Mouse (Mus musculus) heart, postnatal 14 days (tissue): ENCODE data around the gene Fam110c. TPM values are rescaled to one million over a fixed set of nuclear protein-coding genes. Genes with fewer than 3 reads are reported as not detected.
A peak's percentile ranks its signal among the peaks of the same experiment; 100 is the strongest.
"Not testable (repeated sequence)": the region's sequence is repeated elsewhere in the genome, so short reads cannot be mapped to it uniquely, and the experiment has no call there.

Source experiments
- DNase-seq, 2 experiments: peaks; one replicate each; pipeline ENCODE4 v3.0.0; 2021 to 2022
- intact Hi-C: fragments of 180-260 bp; cut with DNase I; formaldehyde crosslinking; loops from one replicate; pipeline ENCODE4 v1.15.1; 2025
- long read RNA-seq, 2 experiments: library from polyadenylated mRNA; stranded (forward); transcript quantifications; one replicate each; pipeline ENCODE4 v2.0.0; 2021
- total RNA-seq, 2 experiments: library from RNA; stranded (reverse); gene quantifications; 2 replicates each; pipeline ENCODE4 v1.2.3; 2021

Fam110c gene
- under 1 TPM; 0.15 to 0.72 TPM for total RNA-seq
- long read RNA-seq, experiment 1 = 0 reads
- long read RNA-seq, experiment 2, partial matches to known transcripts = 0 of 1 reads
- long read RNA-seq, experiment 2, other reads (novel, unspliced or antisense) = 0 of 1 reads

- intact Hi-C loops = no loop called here
- DNase-seq = peak; percentile 9 to 17
These were observed at the start of gene Fam110c for GRCm38 (mm10) chr12:31073412-31074354. TSS of gene Fam110c (plus strand) at chr12:31073861.

DNA sequence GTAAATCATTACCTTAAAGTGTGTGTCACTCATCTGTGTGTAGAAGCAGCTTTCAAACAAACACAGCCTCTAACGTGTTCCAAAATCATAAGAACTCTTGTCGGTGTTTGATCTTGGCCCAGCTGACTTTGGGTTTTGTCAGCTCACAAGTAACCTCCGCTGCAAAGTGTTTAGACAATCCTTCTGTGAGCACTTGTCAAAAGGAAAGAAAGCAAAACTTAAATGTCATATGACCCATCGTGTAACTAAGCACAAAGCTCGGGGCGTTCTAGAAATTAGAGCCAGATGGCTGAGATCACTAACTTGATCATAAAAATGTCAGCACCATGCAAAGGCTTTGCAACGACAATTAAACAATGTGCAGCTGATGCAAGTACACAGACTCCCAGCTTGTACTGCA, 47.2 kb upstream of the Fam110c start:
- intact Hi-C loops = no loop called here
- no peak for DNase-seq

GRCm38 (mm10) chr12:31052066-31052465, 21.6 kb upstream of the Fam110c start:
- intact Hi-C loops = no loop called here

DNA sequence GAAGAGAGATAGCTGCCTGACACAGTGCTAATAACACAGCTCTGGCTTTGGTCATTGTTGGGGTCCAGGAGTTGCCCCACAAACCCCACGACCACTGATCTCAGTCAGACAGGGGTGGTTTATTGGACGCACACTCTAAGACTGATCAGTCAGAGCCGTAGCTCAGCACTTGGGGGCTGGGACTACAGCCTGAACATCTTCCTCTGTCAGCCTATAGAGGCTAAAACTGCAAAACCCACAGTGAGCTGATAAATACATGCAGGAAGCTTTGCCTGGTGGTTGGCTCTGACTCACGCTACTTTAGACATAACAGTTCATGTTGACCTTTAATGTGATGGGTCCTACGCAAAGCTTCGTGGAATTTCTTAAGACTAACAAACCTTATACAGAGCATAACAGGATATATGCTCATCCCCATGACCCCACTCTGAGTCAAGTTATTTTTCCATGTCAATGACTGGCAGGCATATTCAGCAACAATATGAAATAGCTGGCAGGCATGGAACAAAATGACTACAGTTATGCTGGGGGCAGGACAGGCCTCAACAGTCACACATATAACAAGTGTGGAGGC, 17.3 kb upstream of the Fam110c start:
- intact Hi-C loops = no loop called here
- no peak for DNase-seq

More at GRCm38 (mm10) chr12:31052066-31052465, 21.6 kb upstream of the Fam110c start:
- no peak for DNase-seq

GRCm38 (mm10) chr12:31059393-31059853, 14.2 kb upstream of the Fam110c start:
- no peak for DNase-seq
- intact Hi-C loops = no loop called here

DNA sequence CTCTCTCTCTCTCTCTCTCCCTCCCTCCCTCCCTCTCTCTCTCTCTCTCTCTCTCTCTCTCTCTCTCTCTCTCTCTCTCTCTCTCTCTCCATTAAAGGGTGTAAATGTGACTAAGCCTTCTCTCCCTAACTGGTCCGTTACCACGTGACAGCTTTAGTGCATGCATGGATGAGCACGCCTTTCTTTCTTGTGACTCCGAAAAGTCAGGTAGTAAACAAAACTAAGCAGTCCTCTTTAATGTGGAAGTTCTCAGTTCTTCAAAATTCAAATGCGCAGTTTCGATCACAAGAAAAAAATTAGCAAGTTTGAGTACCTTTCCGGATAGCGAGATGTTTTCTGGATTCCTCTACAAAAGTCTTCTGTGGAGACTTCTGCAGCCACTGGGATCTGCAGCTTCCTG, 13.4 kb upstream of the Fam110c start:
- intact Hi-C loops = no loop called here
- no peak for DNase-seq

- intact Hi-C loops = no loop called here
- DNase-seq = no peak
These were observed 2.4 kb upstream of the Fam110c start for GRCm38 (mm10) chr12:31071222-31071621.

- DNase-seq, intact Hi-C loops: not testable (repeated sequence)
These were observed 710 bp downstream of the Fam110c start for GRCm38 (mm10) chr12:31074355-31074786.

DNA sequence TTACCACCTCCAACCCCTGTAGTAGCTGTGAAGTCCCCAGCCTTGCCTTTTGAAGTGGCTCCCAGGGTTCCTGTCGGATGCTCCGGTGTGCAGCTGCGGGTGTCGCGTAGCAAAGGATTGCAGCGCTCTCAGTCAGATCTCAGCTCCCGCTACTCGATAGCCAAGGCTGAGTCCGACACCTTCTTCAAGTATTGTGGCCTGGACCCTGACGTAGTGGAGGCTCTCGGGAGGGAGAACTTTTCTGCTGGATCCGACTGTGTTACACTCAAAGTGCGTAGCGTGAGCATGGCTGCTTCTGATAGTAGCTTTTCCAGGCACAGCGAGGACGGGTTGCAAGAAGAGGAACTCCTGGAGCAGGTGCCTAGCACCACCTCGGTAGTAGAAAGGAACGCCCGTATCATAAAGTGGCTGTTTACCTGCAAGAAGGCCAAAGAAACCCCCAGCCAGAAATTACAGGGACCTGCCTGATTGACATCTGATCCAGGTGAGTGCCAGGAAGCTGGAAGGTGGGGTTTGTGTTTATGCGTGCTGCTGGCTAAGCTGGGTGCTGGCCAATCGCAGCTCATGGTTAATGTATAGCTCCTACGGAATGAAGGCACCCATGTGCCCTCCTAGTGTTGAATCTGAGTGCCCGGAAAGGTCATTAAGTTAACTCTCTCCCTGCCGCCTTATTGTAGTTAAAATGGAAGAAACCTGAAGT, 1.3 kb downstream of the Fam110c start:
- intact Hi-C loops = no loop called here
- no peak for DNase-seq

DNA sequence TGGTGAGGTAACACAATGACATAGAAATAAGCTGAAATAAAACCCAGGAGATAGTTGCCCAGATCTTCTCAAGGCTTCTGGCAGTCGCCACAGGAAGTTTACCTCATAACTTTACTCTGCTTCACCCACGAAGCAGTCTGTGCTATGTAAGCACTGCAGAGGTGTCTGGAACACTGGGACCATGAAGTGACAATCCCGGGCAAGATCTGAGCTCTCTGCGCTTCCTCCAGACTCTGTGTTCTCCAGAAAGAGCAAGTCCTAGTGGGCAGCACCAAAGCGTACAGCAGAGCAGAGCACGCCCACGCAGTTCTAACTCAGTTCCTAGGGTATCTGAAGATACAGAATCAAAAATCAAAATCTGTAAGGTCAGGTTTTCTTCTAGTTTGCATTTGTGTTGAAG, 3.4 kb downstream of the Fam110c start:
- intact Hi-C loops = no loop called here
- no peak for DNase-seq

DNA sequence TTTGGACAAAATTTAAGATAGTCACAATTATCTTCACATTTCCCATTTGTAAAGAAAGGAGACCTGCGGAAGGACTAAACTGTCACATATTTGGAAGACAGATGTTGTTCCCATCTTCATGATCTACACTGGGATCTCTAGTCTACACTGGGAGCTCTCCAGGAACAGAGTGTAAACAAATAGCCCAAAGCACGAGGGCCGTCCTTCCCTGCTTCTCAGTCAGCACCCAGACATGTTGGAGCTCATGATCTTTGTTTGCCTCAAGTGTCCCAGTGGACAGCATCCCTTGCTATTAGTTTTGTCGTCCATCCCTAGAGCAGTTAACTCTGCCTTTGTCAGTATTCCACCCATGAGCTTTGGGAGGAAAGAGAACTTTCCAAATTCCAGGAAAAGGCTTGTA, 4.4 kb downstream of the Fam110c start:
- DNase-seq = no peak
- intact Hi-C loops = no loop called here

DNA sequence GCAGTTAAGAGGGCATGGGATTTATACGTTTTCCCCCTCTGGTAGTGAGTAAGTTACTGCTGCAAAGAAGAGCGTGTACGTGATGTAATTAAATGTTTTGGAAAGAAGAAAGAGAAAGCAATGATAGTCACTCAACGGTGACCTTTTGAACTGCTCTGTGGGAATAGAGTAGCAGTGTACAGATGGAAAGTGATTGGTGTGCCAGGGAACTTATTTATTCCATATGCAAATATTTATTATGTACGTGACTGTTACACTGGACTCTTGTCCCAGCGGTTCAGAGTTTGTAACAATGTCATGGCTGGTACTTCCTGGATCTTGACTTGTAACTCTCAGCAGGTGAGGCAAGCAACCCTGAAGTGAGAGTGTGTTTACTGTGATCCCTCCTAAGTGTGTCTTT, 6.7 kb downstream of the Fam110c start:
- DNase-seq = no peak
- intact Hi-C loops = no loop called here

DNA sequence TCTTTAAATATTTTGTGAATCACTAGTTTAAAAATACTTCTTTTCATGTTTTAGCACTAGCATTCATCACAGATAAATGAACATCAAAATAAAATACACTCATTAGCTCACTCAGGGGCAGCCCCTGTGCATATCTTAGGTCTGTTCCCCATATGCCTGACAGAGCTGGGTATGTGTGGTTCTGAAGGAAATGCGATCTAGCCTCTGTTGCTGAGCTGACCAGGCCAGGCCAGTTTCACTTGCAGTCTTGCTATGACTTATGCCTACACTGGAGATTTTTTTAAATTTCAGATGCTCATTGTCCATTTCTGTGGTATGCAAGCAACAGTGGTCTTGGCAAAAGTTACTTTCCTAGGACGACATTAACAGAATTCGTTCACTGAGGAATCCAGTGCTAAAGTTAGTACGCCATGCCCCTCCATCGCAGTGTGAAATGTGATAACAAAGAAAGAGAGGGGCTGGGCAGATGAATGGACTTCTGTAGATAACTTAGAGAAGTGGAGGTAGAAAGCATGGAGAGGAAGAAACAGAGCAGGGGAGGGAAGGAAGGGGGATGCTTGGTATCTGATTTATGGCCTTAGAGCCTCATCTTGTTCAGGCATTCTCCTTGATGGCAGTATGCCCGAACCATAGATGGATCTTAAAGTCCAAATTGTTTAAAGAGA, 7.4 kb downstream of the Fam110c start:
- DNase-seq = no peak
- intact Hi-C loops = no loop called here

DNA sequence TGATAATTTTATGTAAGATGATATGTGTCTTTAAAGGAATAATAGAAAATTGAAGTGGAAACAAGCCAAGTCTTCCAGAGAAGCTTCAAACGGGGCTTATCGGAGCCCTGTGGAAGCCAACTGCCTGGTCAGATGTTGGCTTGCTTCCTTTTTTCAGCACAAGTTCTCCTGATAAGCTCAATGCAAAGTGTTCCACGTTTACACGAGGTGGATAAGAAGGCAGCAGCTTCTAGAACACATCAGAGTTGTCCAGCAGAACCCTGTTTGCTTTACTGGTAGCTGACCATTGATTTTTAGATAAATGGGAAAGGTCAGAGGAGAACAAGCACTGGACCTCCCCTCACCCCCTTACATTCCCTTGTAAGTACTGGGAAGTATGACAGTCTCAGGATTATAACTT, 9.3 kb downstream of the Fam110c start:
- intact Hi-C loops = no loop called here
- no peak for DNase-seq

DNA sequence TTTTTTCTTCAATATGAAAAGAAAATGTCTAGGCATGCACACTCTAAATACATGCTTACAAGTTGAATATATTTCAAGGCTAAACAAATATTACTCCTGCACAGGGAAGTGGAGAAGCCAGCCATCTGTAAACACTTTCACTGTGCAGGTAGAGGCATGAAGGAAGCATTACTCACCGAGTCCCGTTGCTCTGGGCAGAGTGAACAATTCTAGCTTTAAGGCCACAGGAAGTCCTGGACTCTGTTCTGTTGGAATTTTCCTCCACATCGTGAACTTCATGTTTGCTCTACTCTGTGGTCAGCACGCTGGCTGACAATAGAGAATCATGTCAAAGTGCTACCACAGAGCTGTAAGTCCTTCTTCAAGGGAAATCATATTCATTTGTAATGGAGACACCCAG, 9.7 kb downstream of the Fam110c start:
- intact Hi-C loops = no loop called here
- no peak for DNase-seq

DNA sequence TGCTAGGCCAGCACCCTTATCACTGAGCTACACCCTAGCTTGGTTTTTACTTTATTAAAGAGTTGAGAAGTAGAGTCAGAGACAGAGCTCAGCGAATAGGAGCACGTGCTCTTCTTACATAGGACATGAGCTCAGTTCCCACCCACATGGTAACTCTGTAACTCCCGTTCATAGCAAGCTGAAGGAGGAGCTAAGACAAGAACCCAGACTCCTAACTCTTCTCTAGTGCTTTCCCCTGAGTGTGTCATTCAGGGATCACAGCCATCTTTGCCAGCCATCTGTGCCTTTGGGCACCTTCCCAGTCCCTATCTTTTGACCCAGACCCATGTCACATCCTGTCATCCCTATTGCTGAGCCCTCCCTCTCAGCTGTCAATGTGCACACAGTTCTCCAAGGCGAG, 13.4 kb downstream of the Fam110c start:
- intact Hi-C loops = no loop called here
- DNase-seq = no peak

DNA sequence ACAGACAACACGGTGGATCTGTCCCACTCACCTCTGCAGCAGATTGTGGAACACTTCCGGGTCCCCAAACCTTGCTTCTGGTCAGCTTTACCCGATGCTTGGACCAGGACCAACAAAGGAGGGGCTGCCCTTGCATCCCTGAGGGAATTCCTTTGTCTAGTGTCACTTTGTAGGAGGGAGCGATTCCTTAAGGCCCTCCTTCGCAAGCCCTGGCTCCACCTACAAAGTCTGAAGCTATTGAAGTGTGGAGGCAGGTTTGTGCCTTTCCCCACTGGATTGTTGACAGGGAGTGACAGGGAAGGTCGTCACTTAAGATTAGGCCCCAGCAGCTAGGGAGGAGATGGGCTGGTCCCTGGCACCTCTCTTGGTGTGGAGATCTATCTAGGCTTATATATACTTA, 16.7 kb downstream of the Fam110c start:
- DNase-seq = no peak
- intact Hi-C loops = no loop called here

DNA sequence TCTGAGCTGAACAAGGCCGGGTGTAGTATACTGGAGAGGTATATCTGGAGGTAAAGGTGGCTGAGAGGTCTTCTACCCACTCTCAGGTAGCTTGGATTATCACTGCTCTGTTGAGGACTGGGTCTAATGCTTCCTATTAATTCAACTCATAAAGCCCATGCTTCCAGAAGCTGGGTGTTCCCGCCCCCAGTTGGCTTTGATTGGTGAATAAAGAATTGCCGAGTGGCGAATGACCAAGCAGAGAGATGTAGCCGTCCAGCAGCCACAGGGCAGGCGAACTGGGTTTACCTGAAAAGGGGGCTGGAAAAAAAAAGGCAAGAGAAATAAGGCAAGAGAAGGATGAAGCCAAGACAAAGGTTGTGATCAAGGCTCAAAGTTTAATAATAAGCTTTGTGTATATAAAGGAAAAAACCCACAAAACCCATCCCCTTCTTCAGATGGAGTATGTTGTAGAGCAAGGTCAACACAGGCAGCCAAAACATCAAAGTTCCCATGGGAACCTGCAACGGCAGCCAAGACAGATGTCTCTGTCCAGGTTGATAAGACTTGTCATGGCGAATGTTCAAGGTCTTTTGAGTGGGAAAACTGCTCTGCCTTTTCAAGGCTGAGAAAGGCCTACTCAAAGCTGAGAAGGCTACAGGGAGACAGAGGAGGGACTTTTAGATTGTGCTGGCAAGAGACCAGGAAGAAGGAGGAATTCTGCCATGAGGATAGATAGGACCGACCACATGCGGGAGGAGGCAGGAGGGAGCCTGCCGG, 17.4 kb downstream of the Fam110c start:
- intact Hi-C loops = no loop called here
- peak in 1 of 2 experiments; percentile 28 for DNase-seq

DNA sequence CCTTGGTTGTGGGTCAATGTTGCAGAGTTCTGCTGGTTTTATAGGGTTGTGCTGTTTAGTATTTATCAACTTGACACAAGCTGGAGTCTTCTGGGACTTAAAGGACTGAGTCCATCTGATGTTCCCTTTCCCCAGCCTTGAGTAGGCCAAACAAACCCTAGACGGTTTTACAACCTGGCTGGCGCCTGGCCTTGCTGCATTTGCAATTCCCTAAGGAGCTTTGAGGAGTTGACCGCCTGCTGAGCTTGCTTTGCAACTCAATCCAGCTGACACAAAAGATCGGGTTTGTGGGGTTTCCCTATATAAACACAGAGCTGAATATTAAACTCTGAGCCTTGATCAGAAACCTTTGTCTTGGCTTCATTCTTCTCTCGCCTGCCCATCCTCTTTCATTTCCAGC, 18.8 kb downstream of the Fam110c start:
- DNase-seq = no peak
- intact Hi-C loops = no loop called here

DNA sequence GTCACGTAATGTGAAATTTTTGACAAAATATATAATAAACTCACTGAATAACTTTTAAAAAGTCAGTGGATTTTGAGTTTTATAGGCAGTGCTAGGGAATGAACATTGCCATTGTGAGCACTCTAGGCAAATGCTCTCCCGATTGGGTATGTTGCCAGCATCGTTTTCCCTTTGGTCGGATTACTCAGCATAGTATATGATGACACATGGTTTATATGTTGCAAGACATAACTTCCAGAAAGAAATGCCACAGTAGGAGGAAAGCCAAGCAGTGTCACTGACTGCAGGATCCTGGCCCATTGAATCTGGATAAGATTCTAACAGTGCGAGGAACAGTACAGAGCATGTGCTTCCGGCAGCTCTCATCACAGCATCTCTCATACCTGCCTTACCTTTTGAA, 23.5 kb downstream of the Fam110c start:
- no peak for DNase-seq
- intact Hi-C loops = no loop called here
